Mouse (Mus musculus) A20 (cell line): ENCODE measurements around the gene Ppp1r9b.

ENCODE experiments used
- DNase-seq: peaks from one replicate; pipeline ENCODE4 v3.0.0-alpha.2; 2011; ENCODE audit warnings: low read depth, low spot score

Ppp1r9b gene

DNA sequence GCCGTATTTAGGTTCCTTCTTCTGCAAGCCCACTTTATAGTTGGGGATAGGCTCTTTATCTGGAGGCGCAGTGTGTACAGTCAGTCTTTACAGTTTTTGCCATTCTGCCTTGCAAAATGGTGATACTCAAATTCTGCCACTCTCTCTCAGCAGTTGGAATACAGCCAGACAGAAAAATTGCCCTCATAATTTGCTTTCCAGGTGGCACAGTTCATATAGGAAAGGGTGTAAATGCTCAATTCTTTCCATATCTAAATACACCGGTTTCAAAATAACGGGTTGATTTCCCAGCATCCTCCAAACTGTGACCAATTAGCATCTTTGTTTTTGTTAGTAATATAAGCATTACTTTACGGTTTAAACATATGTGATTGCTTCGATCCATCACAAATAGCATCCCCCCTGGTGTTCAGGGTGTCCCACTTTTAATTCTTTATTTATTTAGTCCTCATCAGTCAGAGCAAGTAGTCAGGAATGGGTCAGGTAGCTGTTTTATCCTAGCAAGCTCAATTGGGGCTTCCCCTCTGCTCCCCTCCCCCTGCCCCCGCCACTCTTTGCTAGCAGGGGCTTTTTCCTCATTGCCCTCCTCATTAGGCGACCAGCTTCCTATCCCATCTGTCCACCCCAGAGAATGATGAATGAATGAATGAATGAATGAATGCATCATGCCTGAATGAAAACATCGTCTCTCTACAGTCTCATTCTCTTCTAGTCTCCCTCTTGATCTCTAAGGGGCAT lies 12.5 kb upstream of the Ppp1r9b start:
- no peak for DNase-seq

GRCm38 (mm10) chr11:94978947-94979346 lies 11.9 kb upstream of the Ppp1r9b start:
- peak; percentile 94 for DNase-seq

GRCm38 (mm10) chr11:94979462-94980179 lies 11.2 kb upstream of the Ppp1r9b start:
- no peak for DNase-seq

GRCm38 (mm10) chr11:94985140-94985539 lies 5.7 kb upstream of the Ppp1r9b start:
- no peak for DNase-seq

- DNase-seq = no peak
These were observed 5.0 kb upstream of the Ppp1r9b start for GRCm38 (mm10) chr11:94985822-94986221.

- DNase-seq = no peak
These were observed 4.4 kb upstream of the Ppp1r9b start for GRCm38 (mm10) chr11:94986435-94986834.

DNA sequence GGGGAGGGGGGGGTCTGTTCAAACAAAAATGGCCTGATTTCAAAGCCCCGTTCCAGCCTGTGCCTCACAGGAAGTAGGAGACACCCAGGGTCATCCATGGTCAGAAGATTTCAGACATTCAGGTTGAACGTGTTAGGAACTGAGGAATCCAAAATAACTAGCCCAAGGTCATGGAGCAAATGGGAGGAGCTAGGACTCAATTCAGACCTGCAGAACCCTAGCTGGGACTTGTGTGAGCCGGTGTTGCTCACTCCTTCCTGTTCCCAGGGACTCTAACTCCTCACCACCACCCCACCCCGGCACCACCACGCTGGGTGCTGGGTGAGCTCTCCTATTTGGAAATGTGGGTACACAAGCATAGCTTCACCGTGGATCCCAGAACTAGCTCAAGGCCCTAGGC lies 3.5 kb upstream of the Ppp1r9b start:
- no peak for DNase-seq

DNA sequence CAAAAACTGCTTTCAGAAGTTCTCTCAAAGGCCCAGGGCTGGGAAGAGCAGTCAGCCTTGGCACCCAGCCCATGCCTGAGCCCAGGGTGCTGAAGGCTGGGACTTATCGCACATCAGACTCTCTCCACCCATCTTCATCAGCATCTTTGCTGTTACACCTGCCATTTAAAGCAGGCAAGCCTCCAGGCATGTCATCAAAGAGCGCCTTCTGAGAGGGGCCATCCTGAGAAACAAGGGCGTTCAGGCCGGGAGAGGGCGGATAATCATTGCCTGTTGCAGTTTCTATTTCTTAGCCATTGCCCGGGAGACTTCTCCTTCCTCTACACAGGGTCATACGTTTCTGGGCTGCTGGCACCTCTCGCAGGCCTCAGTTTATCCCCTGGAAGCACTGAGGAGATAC lies 3.0 kb upstream of the Ppp1r9b start:
- DNase-seq = no peak

DNA sequence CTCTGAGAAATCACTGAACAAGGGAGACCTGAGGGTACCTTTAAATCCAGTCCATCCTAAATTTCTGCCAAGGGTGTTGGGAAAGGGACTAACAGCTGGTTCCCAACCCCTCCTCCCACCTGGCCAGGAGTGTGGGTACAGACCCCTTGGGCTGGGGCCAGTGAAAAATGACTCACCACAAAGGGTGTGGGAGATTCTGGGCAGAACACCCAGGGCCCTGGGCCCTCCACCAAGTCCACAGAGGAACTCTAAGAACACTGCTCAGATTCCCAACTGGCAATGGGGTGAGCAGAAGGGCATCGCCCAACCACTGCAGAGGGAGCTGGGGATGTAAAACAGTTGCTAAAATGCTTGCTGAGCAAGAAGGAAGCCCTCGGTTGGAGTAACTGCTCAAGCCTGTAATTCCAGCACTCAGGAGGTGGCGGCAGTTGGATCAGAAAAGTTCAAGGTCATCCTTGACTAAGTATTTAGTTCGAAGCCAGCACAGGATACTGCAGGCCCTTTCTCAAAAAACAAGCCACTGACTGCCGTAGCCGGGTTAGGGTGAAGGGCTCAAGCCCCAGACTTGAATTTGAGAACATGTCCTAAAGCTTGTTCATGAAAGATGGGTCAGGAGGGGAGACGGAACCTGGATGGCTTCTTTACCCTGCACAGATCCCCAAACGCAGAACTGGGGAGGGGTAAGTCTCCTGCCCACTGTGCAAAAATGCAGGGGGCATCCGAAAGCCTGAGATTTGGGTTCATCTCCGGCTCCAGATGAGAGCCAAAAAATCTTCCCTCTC lies 1.9 kb upstream of the Ppp1r9b start:
- peak; percentile 41 for DNase-seq

- DNase-seq = peak; percentile 89
These were observed 1.2 kb upstream of the Ppp1r9b start for GRCm38 (mm10) chr11:94989562-94990017.

- DNase-seq = no peak
These were observed 610 bp upstream of the Ppp1r9b start for GRCm38 (mm10) chr11:94990102-94990748.

DNA sequence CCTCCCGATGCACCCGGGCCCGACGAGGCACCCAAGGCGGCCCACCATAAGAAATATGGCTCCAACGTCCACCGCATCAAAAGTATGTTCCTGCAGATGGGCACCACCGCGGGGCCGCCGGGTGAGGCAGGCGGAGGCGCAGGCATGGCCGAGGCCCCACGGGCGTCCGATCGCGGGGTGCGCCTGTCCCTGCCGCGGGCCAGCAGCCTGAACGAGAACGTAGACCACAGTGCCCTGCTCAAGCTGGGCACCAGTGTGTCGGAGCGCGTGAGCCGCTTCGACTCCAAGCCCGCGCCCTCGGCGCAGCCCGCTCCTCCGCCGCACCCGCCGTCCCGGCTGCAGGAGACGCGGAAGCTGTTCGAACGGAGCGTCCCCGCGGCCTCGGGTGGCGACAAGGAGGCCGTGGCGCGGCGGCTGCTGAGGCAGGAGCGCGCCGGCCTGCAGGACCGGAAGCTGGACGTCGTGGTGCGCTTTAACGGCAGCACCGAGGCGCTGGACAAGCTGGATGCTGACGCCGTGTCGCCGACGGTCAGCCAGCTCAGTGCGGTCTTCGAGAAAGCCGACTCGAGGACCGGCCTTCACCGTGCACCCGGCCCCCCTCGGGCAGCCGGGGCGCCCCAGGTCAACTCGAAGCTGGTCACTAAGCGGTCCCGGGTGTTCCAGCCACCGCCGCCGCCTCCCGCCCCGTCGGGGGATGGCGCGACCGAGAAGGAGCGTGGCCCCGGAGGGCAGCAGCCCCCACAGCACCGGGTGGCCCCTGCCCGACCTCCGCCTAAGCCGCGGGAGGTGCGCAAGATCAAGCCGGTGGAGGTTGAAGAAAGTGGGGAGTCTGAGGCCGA lies 1.0 kb downstream of the Ppp1r9b start:
- peak; percentile 65 for DNase-seq

- DNase-seq = no peak
These were observed 1.6 kb downstream of the Ppp1r9b start for GRCm38 (mm10) chr11:94992480-94992753.

- DNase-seq = peak; percentile 39
These were observed 2.1 kb downstream of the Ppp1r9b start for GRCm38 (mm10) chr11:94992754-94993606.

- DNase-seq = no peak
These were observed 3.5 kb downstream of the Ppp1r9b start for GRCm38 (mm10) chr11:94994208-94994814.

- no peak for DNase-seq
These were observed 4.3 kb downstream of the Ppp1r9b start for GRCm38 (mm10) chr11:94994947-94995772.

DNA sequence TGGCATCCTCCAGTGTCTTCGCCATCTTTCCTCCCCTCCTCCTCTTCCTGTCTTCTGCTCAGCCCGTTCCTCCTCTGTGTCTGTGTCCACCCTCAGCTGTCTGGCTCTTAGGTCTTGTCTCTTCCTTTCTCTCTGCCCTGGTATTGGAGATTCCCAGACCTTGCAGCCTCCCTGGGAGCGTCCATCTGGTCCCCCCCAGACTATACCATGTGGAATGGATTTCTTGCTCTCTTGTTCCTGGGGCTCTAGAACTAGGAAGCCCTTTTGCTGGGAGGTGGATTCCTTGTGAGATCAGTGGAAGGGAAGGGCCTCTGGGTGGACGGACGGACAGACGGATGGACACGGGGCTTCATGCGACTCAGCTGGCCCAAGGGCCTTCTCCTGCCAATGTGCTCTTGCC lies 5.3 kb downstream of the Ppp1r9b start:
- DNase-seq = no peak

- DNase-seq = no peak
These were observed 6.1 kb downstream of the Ppp1r9b start for GRCm38 (mm10) chr11:94996984-94997383.

GRCm38 (mm10) chr11:94997596-94997995 lies 6.8 kb downstream of the Ppp1r9b start:
- DNase-seq = no peak
